Mouse (Mus musculus) layer of hippocampus, adult 8-10 months (tissue): ENCODE results near the gene Olfr884. TPM values are rescaled to one million over a fixed set of nuclear protein-coding genes. Genes with fewer than 3 reads are reported as not detected.

Experiments used
- DNase-seq, 2 experiments: peaks; one replicate each; pipeline ENCODE4 v3.0.0; 2022; ENCODE audit warnings: low spot score in 2 of 2
- total RNA-seq, 4 experiments: library from RNA; stranded (reverse); gene quantifications; 2 replicates each; pipeline ENCODE4 v1.2.4; 2022

Olfr884 gene
- total RNA-seq = not detected

- no peak for DNase-seq
These were observed at the start of gene Olfr884 for GRCm38 (mm10) chr9:38046255-38046654. Gene Olfr884, plus strand, starts transcription at chr9:38046555.

- DNase-seq = no peak
These were observed 47.7 kb upstream of the Olfr884 start for GRCm38 (mm10) chr9:37998581-37999204.

DNA sequence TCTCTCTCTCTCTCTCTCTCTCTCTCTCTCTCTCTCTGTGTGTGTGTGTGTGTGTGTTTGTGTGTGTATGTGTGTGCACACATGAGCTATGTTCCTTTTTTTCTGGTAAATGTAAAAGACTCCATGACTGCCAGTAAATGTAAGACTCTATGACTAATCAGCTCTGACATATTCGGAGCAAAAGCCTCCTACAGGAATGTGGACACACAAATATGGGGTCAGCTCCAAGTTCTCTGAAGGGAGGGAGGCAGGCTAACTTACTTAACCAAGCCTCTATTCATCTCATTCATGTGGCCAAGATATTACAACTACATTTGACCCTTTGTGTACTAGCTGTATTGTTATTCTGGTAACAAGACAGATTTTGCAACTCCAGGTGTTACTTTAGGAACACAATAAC, 46.3 kb upstream of the Olfr884 start:
- no peak for DNase-seq

- DNase-seq = no peak
These were observed 20.8 kb upstream of the Olfr884 start, which contains the start of gene Olfr883 for GRCm38 (mm10) chr9:38025508-38025907. Gene Olfr883, plus strand, starts transcription at chr9:38025808.

DNA sequence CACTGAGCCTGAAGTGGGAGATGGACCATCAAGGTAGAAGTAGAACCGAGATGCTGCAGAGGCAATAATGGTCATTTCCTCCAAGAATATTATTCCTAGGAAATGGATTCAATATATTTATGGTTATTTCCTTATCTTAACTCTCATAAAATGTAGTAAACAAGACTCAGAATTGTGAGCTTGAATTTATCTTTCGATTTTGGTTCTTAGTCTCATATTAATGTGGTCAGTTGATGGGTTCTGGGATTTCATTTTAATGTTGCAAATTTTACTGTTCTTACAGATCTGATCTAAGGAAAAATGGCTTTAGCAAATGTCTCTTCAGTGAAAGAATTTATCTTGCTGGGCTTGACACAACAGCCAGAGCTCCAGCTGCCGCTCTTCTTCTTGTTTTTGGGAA, 14.7 kb downstream of the Olfr884 start, which contains the start of gene Olfr885:
Gene Olfr885, plus strand, starts transcription at position 301 of the 400 bp plus-strand sequence.
- DNase-seq = no peak

DNA sequence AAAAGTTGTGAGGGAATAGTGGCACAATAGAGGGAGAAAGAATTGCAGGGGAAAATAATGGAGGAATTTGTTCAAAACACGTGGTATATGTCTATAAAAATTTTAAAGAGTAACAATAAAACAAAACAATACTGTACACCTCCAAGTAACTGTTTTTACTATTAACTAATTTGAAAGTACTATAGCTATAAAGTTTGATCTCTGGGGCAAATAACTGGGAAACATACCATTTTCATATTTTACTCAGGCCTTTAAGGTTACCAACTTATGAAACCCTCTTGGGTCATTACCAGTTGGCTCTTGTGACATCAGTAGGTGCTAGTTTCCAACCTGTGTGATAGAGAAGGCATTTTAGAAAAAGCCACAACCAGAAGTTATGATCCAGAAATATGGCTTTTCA, 37.4 kb downstream of the Olfr884 start, which contains the start of gene Olfr887:
Gene Olfr887, plus strand, starts transcription at position 301 of the 400 bp plus-strand sequence.
- DNase-seq = no peak

Other genes with a start within 250 kb of the Olfr884 start
- not detected for gene Olfr876, start 243.5 kb upstream of the Olfr884 start, total RNA-seq
- not detected for gene Olfr877, start 192.3 kb upstream of the Olfr884 start, total RNA-seq
- gene Olfr145, start 149.8 kb upstream of the Olfr884 start, total RNA-seq = not detected
- gene Olfr878, start 128.7 kb upstream of the Olfr884 start, total RNA-seq = under 1 TPM in 1 of 4 experiments, not detected in 3; 0.45 TPM
- gene Olfr881, start 54.7 kb upstream of the Olfr884 start, total RNA-seq = under 1 TPM in 1 of 4 experiments, not detected in 3; 0.09 TPM
- not detected for gene Olfr883, start 20.7 kb upstream of the Olfr884 start, total RNA-seq
- gene Olfr885, start 14.8 kb downstream of the Olfr884 start, total RNA-seq = not detected
- not detected for gene Olfr887, start 37.5 kb downstream of the Olfr884 start, total RNA-seq
- not detected for gene Olfr888, start 61.6 kb downstream of the Olfr884 start, total RNA-seq
- gene Olfr889, start 68.6 kb downstream of the Olfr884 start, total RNA-seq = not detected
- gene Olfr890, start 96.0 kb downstream of the Olfr884 start, total RNA-seq = not detected
- not detected for gene Olfr891, start 134.3 kb downstream of the Olfr884 start, total RNA-seq
- not detected for gene Olfr893, start 161.8 kb downstream of the Olfr884 start, total RNA-seq
- gene Olfr894, start 171.5 kb downstream of the Olfr884 start, total RNA-seq = not detected
- not detected for gene Olfr143, start 206.2 kb downstream of the Olfr884 start, total RNA-seq
- not detected for gene Olfr895, start 221.3 kb downstream of the Olfr884 start, total RNA-seq
- gene Olfr896-ps1, start 244.6 kb downstream of the Olfr884 start, total RNA-seq = not detected